ENCODE assay signal across 29 mouse cellular contexts in the genomic region with DNA sequence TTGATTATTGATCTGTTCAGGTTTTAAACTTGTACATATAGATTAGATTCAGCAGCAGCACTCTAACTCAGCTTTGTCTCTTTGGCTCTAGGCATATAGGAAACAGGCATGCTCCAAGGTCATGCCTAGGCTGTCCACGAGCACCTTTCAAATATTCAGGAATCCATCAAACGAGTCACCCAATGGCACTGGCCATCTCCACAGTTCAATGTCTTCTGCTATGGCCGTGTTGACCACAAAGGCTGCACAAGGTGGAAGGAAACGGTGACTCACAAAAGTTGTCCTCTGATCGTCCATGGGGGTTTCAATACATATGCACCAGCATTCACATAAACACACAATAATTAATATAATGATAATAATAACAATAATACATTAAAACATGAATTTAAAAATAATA. TPM values are rescaled to one million over a fixed set of nuclear protein-coding genes. Genes with fewer than 3 reads are reported as not detected.
DNase-seq lines count a peak whose midpoint lies in the region; ATAC-seq and TF ChIP-seq lines count a peak whose summit lies in the region.
"Had no signal": no experiment of that assay in that cellular context is flagged by ENCODE, and none has a peak within 500 bp of the region (broad histone marks: within the 10 kb centered on the region; RNA-seq: fewer than 3 reads in every experiment).

No protein-coding gene starts in this region.

- no peaks in the 10 kb centered on the region for H3K4me1 ChIP-seq in intestine, embryonic 15.5 days (replicated peaks)
- no peaks in the 10 kb centered on the region for H3K4me1 ChIP-seq in intestine, postnatal 0 days (replicated peaks; ENCODE audit: control insufficient read depth, insufficient read depth, low read length)
- peaks cover 5% of the 10 kb centered on the region for H3K4me1 ChIP-seq in ES-Bruce4 (ENCODE audit: control insufficient read depth, insufficient read depth, low read length)
- H3K4me1 ChIP-seq: forebrain, embryonic 15.5 days; heart, embryonic 15.5 days; hindbrain, embryonic 12.5 days; hindbrain, embryonic 15.5 days had no signal

- no peak overlapping the region for H3K4me3 ChIP-seq in intestine, embryonic 15.5 days (replicated peaks)
- H3K4me3 ChIP-seq in intestine, postnatal 0 days (ENCODE audit: low read depth, low read length), result no peak overlapping the region
- no peak overlapping the region for H3K4me3 ChIP-seq in ES-Bruce4 (ENCODE audit: low read depth, low read length)
- H3K4me3 ChIP-seq: embryonic facial prominence, embryonic 10.5 days; embryonic facial prominence, embryonic 13.5 days; erythroblast, embryonic 14.5 days; forebrain, embryonic 12.5 days; forebrain, embryonic 15.5 days; heart, embryonic 15.5 days; hindbrain, embryonic 12.5 days; hindbrain, embryonic 15.5 days had no signal

- peak; percentile 75 for DNase-seq in heart, adult 11 months
- DNase-seq in heart, postnatal 10 days, result no peak
- DNase-seq in neural tube, embryonic 10.5 days (ENCODE audit: extremely low spot score, low spot score), result no peak
- DNase-seq: adrenal gland, adult 8-10 months; adrenal gland, postnatal 25 days; cerebellum, adult 11-12 months; cerebellum, adult 8-10 months; cerebellum, postnatal 10 days; cerebellum, postnatal 36 days; embryo, embryonic 11 days; heart, adult 18-20 months; heart, postnatal 14 days; kidney, adult 2 months had no signal

- H3K27ac ChIP-seq in intestine, embryonic 15.5 days, result peak overlapping the region; percentile 17; the same call in 1 of the 2 replicates
- no peak overlapping the region for H3K27ac ChIP-seq in intestine, postnatal 0 days (ENCODE audit: low read depth, low read length)
- H3K27ac ChIP-seq in ES-Bruce4 (ENCODE audit: insufficient read depth, low read length), result peak overlapping the region; percentile 8; the same call in 1 of the 2 replicates
- H3K27ac ChIP-seq: embryonic facial prominence, embryonic 10.5 days; embryonic facial prominence, embryonic 13.5 days; forebrain, embryonic 12.5 days; forebrain, embryonic 15.5 days; heart, embryonic 15.5 days; hindbrain, embryonic 12.5 days; hindbrain, embryonic 15.5 days had no signal

- WGBS in intestine, embryonic 15.5 days, result 72% methylated on average over 5 of the region's 5 CpGs
- 82% methylated on average over 5 of the region's 5 CpGs for WGBS in intestine, postnatal 0 days

- no peak for TF ChIP-seq EP300 in ES-Bruce4 (IDR thresholded peaks at IDR 0.05; ENCODE audit: insufficient read depth, low read depth, low read length)

- no peaks in the 10 kb centered on the region for H3K27me3 ChIP-seq in intestine, embryonic 15.5 days (replicated peaks)
- H3K27me3 ChIP-seq in intestine, postnatal 0 days (replicated peaks; ENCODE audit: control insufficient read depth, insufficient read depth, low read length), result no peaks in the 10 kb centered on the region
- no peaks in the 10 kb centered on the region for H3K27me3 ChIP-seq in ES-Bruce4 (ENCODE audit: control insufficient read depth, insufficient read depth, low read length, poor library complexity, severe bottlenecking)
- H3K27me3 ChIP-seq: embryonic facial prominence, embryonic 13.5 days; forebrain, embryonic 12.5 days; forebrain, embryonic 15.5 days; heart, embryonic 15.5 days; hindbrain, embryonic 12.5 days; hindbrain, embryonic 15.5 days had no signal

- no peak for ATAC-seq in intestine, embryonic 15.5 days
- ATAC-seq in intestine, postnatal 0 days, result no peak
- ATAC-seq: activated CD4-positive, CD25-positive, alpha-beta regulatory T cell, adult 4 months; CD4-positive, CD25-positive, alpha-beta regulatory T cell, adult 4 months; forebrain, embryonic 15.5 days had no signal

- no peak overlapping the region for H3K4me2 ChIP-seq in intestine, embryonic 15.5 days (replicated peaks)
- H3K4me2 ChIP-seq in intestine, postnatal 0 days (replicated peaks; ENCODE audit: low read depth), result no peak overlapping the region
- H3K4me2 ChIP-seq: embryonic facial prominence, embryonic 13.5 days; forebrain, embryonic 12.5 days; forebrain, embryonic 15.5 days; heart, embryonic 11.5 days; heart, embryonic 15.5 days; hindbrain, embryonic 12.5 days; hindbrain, embryonic 15.5 days had no signal

- no peak for TF ChIP-seq POLR2A in ES-Bruce4 (IDR thresholded peaks at IDR 0.05; ENCODE audit: insufficient read depth, low read length)

- no peaks in the 10 kb centered on the region for H3K36me3 ChIP-seq in intestine, embryonic 15.5 days
- no peaks in the 10 kb centered on the region for H3K36me3 ChIP-seq in intestine, postnatal 0 days (ENCODE audit: control insufficient read depth, insufficient read depth)
- no peaks in the 10 kb centered on the region for H3K36me3 ChIP-seq in ES-Bruce4 (ENCODE audit: control insufficient read depth, insufficient read depth, low read length, poor library complexity, severe bottlenecking)
- H3K36me3 ChIP-seq: embryonic facial prominence, embryonic 10.5 days; embryonic facial prominence, embryonic 13.5 days; forebrain, embryonic 12.5 days; forebrain, embryonic 15.5 days; heart, embryonic 15.5 days; hindbrain, embryonic 12.5 days; hindbrain, embryonic 15.5 days had no signal

- intact Hi-C loops in heart, postnatal 10 days (cut with DNase I), result no loop called here

- no peaks in the 10 kb centered on the region for H3K9me3 ChIP-seq in intestine, embryonic 15.5 days
- H3K9me3 ChIP-seq in intestine, postnatal 0 days (ENCODE audit: control insufficient read depth), result no peaks in the 10 kb centered on the region
- H3K9me3 ChIP-seq in ES-Bruce4 (replicated peaks; ENCODE audit: control insufficient read depth, insufficient read depth, low read length, poor library complexity, severe bottlenecking), result no peaks in the 10 kb centered on the region
- H3K9me3 ChIP-seq: embryonic facial prominence, embryonic 10.5 days; embryonic facial prominence, embryonic 13.5 days; forebrain, embryonic 12.5 days; forebrain, embryonic 15.5 days; heart, embryonic 15.5 days; hindbrain, embryonic 12.5 days; hindbrain, embryonic 15.5 days had no signal

- no peak for TF ChIP-seq CTCF in intestine, postnatal 0 days (IDR thresholded peaks at IDR 0.05; ENCODE audit: low read depth)
- TF ChIP-seq CTCF in ES-Bruce4 (IDR thresholded peaks at IDR 0.05; ENCODE audit: low read depth, low read length), result no peak

- no peak overlapping the region for H3K9ac ChIP-seq in intestine, embryonic 15.5 days
- H3K9ac ChIP-seq in intestine, postnatal 0 days (ENCODE audit: low read depth, low read length), result no peak overlapping the region
- no peak overlapping the region for H3K9ac ChIP-seq in ES-Bruce4 (ENCODE audit: low read depth, poor library complexity, severe bottlenecking)
- H3K9ac ChIP-seq: embryonic facial prominence, embryonic 13.5 days; forebrain, embryonic 12.5 days; forebrain, embryonic 15.5 days; heart, embryonic 15.5 days; hindbrain, embryonic 12.5 days; hindbrain, embryonic 15.5 days had no signal

RNA-seq across cellular contexts. Expression of gene Vwa3b, which starts 21.4 kb away (rescaled TPM):
- total RNA-seq in heart, postnatal 10 days (2021), result under 1 TPM; 0.57 to 0.77 TPM
- polyA plus RNA-seq in intestine, embryonic 15.5 days (2015; fragmentation: Nextera tagmentation; extraction: Ambion mirVana), result 1.7 and 1.9 TPM in 2 replicates
- polyA plus RNA-seq in intestine, postnatal 0 days (2015; fragmentation: Nextera tagmentation; extraction: Ambion mirVana), result 1.1 and 1.2 TPM in 2 replicates
- 10.8 and 12.6 TPM in 2 replicates for polyA plus RNA-seq in ES-Bruce4 (2011; ENCODE audit: insufficient read depth, insufficient read length, low read depth, missing spikeins)
- total RNA-seq: hematopoietic stem cell, adult 5-6 weeks had no signal
- polyA plus RNA-seq: C2C12; erythroblast, embryonic 14.5 days; heart, embryonic 11.5 days had no signal
